Mouse (Mus musculus): ENCODE data around the gene Mrpl17.
A peak's percentile ranks its signal among the peaks of the same experiment; 100 is the strongest.
"Not testable (repeated sequence)": the region's sequence is repeated elsewhere in the genome, so short reads cannot be mapped to it uniquely, and the experiment has no call there.

Mrpl17 gene

GRCm38 (mm10) chr7:105810877-105811489 lies at the start of gene Mrpl17:
Gene Mrpl17 (minus strand): TSS chr7:105811099.
- peak; percentile 100 for DNase-seq (ENCODE audit: low spot score in 2 of 2)

GRCm38 (mm10) chr7:105855718-105856560 lies 45.0 kb upstream of the Mrpl17 start:
- DNase-seq (ENCODE audit: low spot score in 2 of 2): not testable (repeated sequence)

- no peak for DNase-seq (ENCODE audit: low spot score in 2 of 2)
Measured at GRCm38 (mm10) chr7:105824281-105824680, 13.4 kb upstream of the Mrpl17 start.

GRCm38 (mm10) chr7:105818483-105818882 lies 7.6 kb upstream of the Mrpl17 start:
- no peak for DNase-seq (ENCODE audit: low spot score in 2 of 2)

GRCm38 (mm10) chr7:105816736-105817135 lies 5.8 kb upstream of the Mrpl17 start:
- no peak for DNase-seq (ENCODE audit: low spot score in 2 of 2)

- DNase-seq (ENCODE audit: low spot score in 2 of 2): no peak
Measured at GRCm38 (mm10) chr7:105813326-105813725, 2.4 kb upstream of the Mrpl17 start.

GRCm38 (mm10) chr7:105812566-105812965 lies 1.7 kb upstream of the Mrpl17 start:
- DNase-seq (ENCODE audit: low spot score in 2 of 2): no peak

- peak in 1 of 2 experiments; percentile 33 for DNase-seq (ENCODE audit: low spot score in 2 of 2)
Measured at GRCm38 (mm10) chr7:105811516-105811915, 617 bp upstream of the Mrpl17 start.

- no peak for DNase-seq (ENCODE audit: low spot score in 2 of 2)
Measured at GRCm38 (mm10) chr7:105810280-105810876, 521 bp downstream of the Mrpl17 start.

GRCm38 (mm10) chr7:105809836-105810235 lies 1.1 kb downstream of the Mrpl17 start:
- DNase-seq (ENCODE audit: low spot score in 2 of 2): no peak

GRCm38 (mm10) chr7:105808385-105808784 lies 2.5 kb downstream of the Mrpl17 start:
- no peak for DNase-seq (ENCODE audit: low spot score in 2 of 2)

- DNase-seq (ENCODE audit: low spot score in 2 of 2): no peak
Measured at GRCm38 (mm10) chr7:105806716-105807115, 4.2 kb downstream of the Mrpl17 start.

- DNase-seq (ENCODE audit: low spot score in 2 of 2): no peak
Measured at GRCm38 (mm10) chr7:105806125-105806524, 4.8 kb downstream of the Mrpl17 start.

- DNase-seq (ENCODE audit: low spot score in 2 of 2): no peak
Measured at GRCm38 (mm10) chr7:105803428-105803827, 7.5 kb downstream of the Mrpl17 start.

GRCm38 (mm10) chr7:105802771-105803170 lies 8.1 kb downstream of the Mrpl17 start:
- no peak for DNase-seq (ENCODE audit: low spot score in 2 of 2)

GRCm38 (mm10) chr7:105802312-105802711 lies 8.6 kb downstream of the Mrpl17 start:
- no peak for DNase-seq (ENCODE audit: low spot score in 2 of 2)

- DNase-seq (ENCODE audit: low spot score in 2 of 2): no peak
Measured at GRCm38 (mm10) chr7:105796972-105797371, 13.9 kb downstream of the Mrpl17 start.

GRCm38 (mm10) chr7:105795759-105796366 lies 15.0 kb downstream of the Mrpl17 start:
- no peak for DNase-seq (ENCODE audit: low spot score in 2 of 2)

GRCm38 (mm10) chr7:105793701-105794100 lies 17.2 kb downstream of the Mrpl17 start:
- DNase-seq (ENCODE audit: low spot score in 2 of 2): no peak

- no peak for DNase-seq (ENCODE audit: low spot score in 2 of 2)
Measured at GRCm38 (mm10) chr7:105791147-105791546, 19.8 kb downstream of the Mrpl17 start.

GRCm38 (mm10) chr7:105787285-105788140 lies 23.4 kb downstream of the Mrpl17 start, which contains the start of gene Dchs1:
Gene Dchs1 (minus strand): TSS chr7:105787654.
- DNase-seq (ENCODE audit: low spot score in 2 of 2): peak in 1 of 2 experiments; percentile 56
